Comparison of ENCODE assay signal across 8 mouse cellular contexts in genomic region chr8:110844941-110845340, GRCm38 (mm10). TPM values are rescaled to one million over a fixed set of nuclear protein-coding genes. Genes with fewer than 3 reads are reported as not detected.
DNase-seq lines count a peak whose midpoint lies in the region; ATAC-seq lines count a peak whose summit lies in the region.
"Had no signal": no experiment of that assay in that cellular context is flagged by ENCODE, and none has a peak within 500 bp of the region (broad histone marks: within the 10 kb centered on the region; RNA-seq: fewer than 3 reads in every experiment).

No protein-coding gene starts in this region.

- no peak for DNase-seq in lung, postnatal 25 days (ENCODE audit: low spot score)
- no peak for DNase-seq in MN1 (ENCODE audit: low spot score)
- DNase-seq in layer of hippocampus, postnatal 14 days (ENCODE audit: low spot score in 2 of 2): no peak
- DNase-seq: adrenal gland, adult 8-10 months had no signal

- WGBS in lung, embryonic 15.5 days: 74% methylated on average over 3 of the region's 3 CpGs
- WGBS in embryonic facial prominence, embryonic 15.5 days: 75% methylated on average over 3 of the region's 3 CpGs
- WGBS in limb, embryonic 13.5 days: 76% methylated on average over 3 of the region's 3 CpGs
- 70% methylated on average over 3 of the region's 3 CpGs for WGBS in stomach, embryonic 15.5 days

- H3K36me3 ChIP-seq in lung, embryonic 15.5 days: peaks cover 50% of the 10 kb centered on the region
- peaks cover 49% of the 10 kb centered on the region for H3K36me3 ChIP-seq in embryonic facial prominence, embryonic 15.5 days
- H3K36me3 ChIP-seq in limb, embryonic 13.5 days: peaks cover 53% of the 10 kb centered on the region
- H3K36me3 ChIP-seq in stomach, embryonic 15.5 days: peaks cover 26% of the 10 kb centered on the region

- H3K9me3 ChIP-seq in lung, embryonic 15.5 days: no peaks in the 10 kb centered on the region
- H3K9me3 ChIP-seq in embryonic facial prominence, embryonic 15.5 days (replicated peaks): no peaks in the 10 kb centered on the region
- no peaks in the 10 kb centered on the region for H3K9me3 ChIP-seq in limb, embryonic 13.5 days
- no peaks in the 10 kb centered on the region for H3K9me3 ChIP-seq in stomach, embryonic 15.5 days

- ATAC-seq in lung, embryonic 15.5 days (ENCODE audit: borderline replicate concordance, extremely low read depth, low FRiP score, low TSS enrichment): no peak
- no peak for ATAC-seq in embryonic facial prominence, embryonic 15.5 days (ENCODE audit: insufficient number of reproducible peaks, low FRiP score, low TSS enrichment, low read depth)
- no peak for ATAC-seq in limb, embryonic 13.5 days (ENCODE audit: low FRiP score, low read depth)
- no peak for ATAC-seq in stomach, embryonic 15.5 days (ENCODE audit: insufficient read depth, low FRiP score, low read depth)

- H3K9ac ChIP-seq in lung, embryonic 15.5 days: peak overlapping the region; percentile 96; the same call in 1 of the 2 replicates
- no peak overlapping the region for H3K9ac ChIP-seq in embryonic facial prominence, embryonic 15.5 days
- H3K9ac ChIP-seq in limb, embryonic 13.5 days: no peak overlapping the region
- no peak overlapping the region for H3K9ac ChIP-seq in stomach, embryonic 15.5 days

- peak overlapping the region; percentile 73 for H3K4me2 ChIP-seq in lung, embryonic 15.5 days
- H3K4me2 ChIP-seq in embryonic facial prominence, embryonic 15.5 days (replicated peaks): peak overlapping the region; percentile 75
- peak overlapping the region; percentile 92 for H3K4me2 ChIP-seq in limb, embryonic 13.5 days (replicated peaks)
- H3K4me2 ChIP-seq in stomach, embryonic 15.5 days: peak overlapping the region; percentile 73; the same call in 1 of the 2 replicates

- H3K27me3 ChIP-seq in lung, embryonic 15.5 days: no peaks in the 10 kb centered on the region
- H3K27me3 ChIP-seq in embryonic facial prominence, embryonic 15.5 days: no peaks in the 10 kb centered on the region
- H3K27me3 ChIP-seq in limb, embryonic 13.5 days: no peaks in the 10 kb centered on the region
- H3K27me3 ChIP-seq in stomach, embryonic 15.5 days (replicated peaks): no peaks in the 10 kb centered on the region

- peak overlapping the region; percentile 64 for H3K4me3 ChIP-seq in lung, embryonic 15.5 days
- H3K4me3 ChIP-seq in embryonic facial prominence, embryonic 15.5 days (replicated peaks): peak overlapping the region; percentile 69
- peak overlapping the region; percentile 89 for H3K4me3 ChIP-seq in limb, embryonic 13.5 days
- H3K4me3 ChIP-seq in stomach, embryonic 15.5 days (replicated peaks): no peak overlapping the region

- no peak overlapping the region for H3K27ac ChIP-seq in lung, embryonic 15.5 days
- H3K27ac ChIP-seq in embryonic facial prominence, embryonic 15.5 days (replicated peaks): no peak overlapping the region
- no peak overlapping the region for H3K27ac ChIP-seq in limb, embryonic 13.5 days
- H3K27ac ChIP-seq in stomach, embryonic 15.5 days: no peak overlapping the region

- H3K4me1 ChIP-seq in lung, embryonic 15.5 days: peaks cover 28% of the 10 kb centered on the region
- H3K4me1 ChIP-seq in embryonic facial prominence, embryonic 15.5 days: peaks cover 15% of the 10 kb centered on the region
- peaks cover 30% of the 10 kb centered on the region for H3K4me1 ChIP-seq in limb, embryonic 13.5 days
- peaks cover 12% of the 10 kb centered on the region for H3K4me1 ChIP-seq in stomach, embryonic 15.5 days

RNA-seq across cellular contexts. Expression of gene Cog4, which starts 1.5 kb away (rescaled TPM):
- polyA plus RNA-seq in lung, embryonic 15.5 days (2015; fragmentation: Nextera tagmentation; extraction: Ambion mirVana): 68.4 and 74.3 TPM in 2 replicates
- polyA plus RNA-seq in embryonic facial prominence, embryonic 15.5 days (2015; fragmentation: Nextera tagmentation; extraction: Ambion mirVana): 76.1 and 79.9 TPM in 2 replicates
- polyA plus RNA-seq in limb, embryonic 13.5 days (2015; fragmentation: Nextera tagmentation; extraction: Ambion mirVana): 80.8 and 86.4 TPM in 2 replicates
- polyA plus RNA-seq in stomach, embryonic 15.5 days (2015; fragmentation: Nextera tagmentation; extraction: Ambion mirVana): 65.0 and 73.1 TPM in 2 replicates
- 10 to 100 TPM; 60.8 to 65.7 TPM for total RNA-seq in layer of hippocampus, postnatal 14 days (2021)

RNA-seq across cellular contexts. Expression of gene Sf3b3, which starts 1.6 kb away (rescaled TPM):
- polyA plus RNA-seq in lung, embryonic 15.5 days (2015; fragmentation: Nextera tagmentation; extraction: Ambion mirVana): 141 and 146 TPM in 2 replicates
- polyA plus RNA-seq in embryonic facial prominence, embryonic 15.5 days (2015; fragmentation: Nextera tagmentation; extraction: Ambion mirVana): 128 and 130 TPM in 2 replicates
- 160 and 171 TPM in 2 replicates for polyA plus RNA-seq in limb, embryonic 13.5 days (2015; fragmentation: Nextera tagmentation; extraction: Ambion mirVana)
- polyA plus RNA-seq in stomach, embryonic 15.5 days (2015; fragmentation: Nextera tagmentation; extraction: Ambion mirVana): 122 and 127 TPM in 2 replicates
- total RNA-seq in layer of hippocampus, postnatal 14 days (2021): 10 to 100 TPM; 59.2 to 61.3 TPM

RNA-seq across cellular contexts. Expression of gene Il34, which starts 39.2 kb away (rescaled TPM):
- 4.1 and 4.5 TPM in 2 replicates for polyA plus RNA-seq in lung, embryonic 15.5 days (2015; fragmentation: Nextera tagmentation; extraction: Ambion mirVana)
- 4.9 and 5.3 TPM in 2 replicates for polyA plus RNA-seq in embryonic facial prominence, embryonic 15.5 days (2015; fragmentation: Nextera tagmentation; extraction: Ambion mirVana)
- polyA plus RNA-seq in limb, embryonic 13.5 days (2015; fragmentation: Nextera tagmentation; extraction: Ambion mirVana): 0.29 and 1.1 TPM in 2 replicates
- polyA plus RNA-seq in stomach, embryonic 15.5 days (2015; fragmentation: Nextera tagmentation; extraction: Ambion mirVana): 3.2 and 3.4 TPM in 2 replicates
- 10 to 100 TPM; 65.2 to 75.8 TPM for total RNA-seq in layer of hippocampus, postnatal 14 days (2021)

RNA-seq across cellular contexts. Expression of gene Fuk, which starts 57.3 kb away (rescaled TPM):
- 10.8 and 11.4 TPM in 2 replicates for polyA plus RNA-seq in lung, embryonic 15.5 days (2015; fragmentation: Nextera tagmentation; extraction: Ambion mirVana)
- 11.2 and 11.7 TPM in 2 replicates for polyA plus RNA-seq in embryonic facial prominence, embryonic 15.5 days (2015; fragmentation: Nextera tagmentation; extraction: Ambion mirVana)
- polyA plus RNA-seq in limb, embryonic 13.5 days (2015; fragmentation: Nextera tagmentation; extraction: Ambion mirVana): 14.7 and 16.1 TPM in 2 replicates
- polyA plus RNA-seq in stomach, embryonic 15.5 days (2015; fragmentation: Nextera tagmentation; extraction: Ambion mirVana): 10.6 and 11.4 TPM in 2 replicates
- 10 to 100 TPM; 16.9 to 18.1 TPM for total RNA-seq in layer of hippocampus, postnatal 14 days (2021)
